Mouse (Mus musculus): Measurements from ENCODE around the gene Mc3r. TPM values are rescaled to one million over a fixed set of nuclear protein-coding genes. Genes with fewer than 3 reads are reported as not detected.

The Mc3r gene
- polyA plus RNA-seq, 1 experiment from 2014 or later, result 0.15 TPM

- ATAC-seq (ENCODE audit: low FRiP score), result no peak
- no peak for DNase-seq (ENCODE audit: low spot score)
- no peaks in the 10 kb centered on the region for H3K9me3 ChIP-seq (ENCODE audit: control insufficient read depth, low read length)
- no peak overlapping the region for H3K4me2 ChIP-seq (replicated peaks)
- no peaks in the 10 kb centered on the region for H3K36me3 ChIP-seq (replicated peaks; ENCODE audit: control insufficient read depth, insufficient read depth)
- WGBS, result 65% methylated on average over 5 of the region's 5 CpGs
- H3K4me3 ChIP-seq (replicated peaks; ENCODE audit: low read length), result no peak overlapping the region
- no peak overlapping the region for H3K9ac ChIP-seq
- no peaks in the 10 kb centered on the region; the same call in 1 of the 2 replicates for H3K27me3 ChIP-seq (ENCODE audit: control insufficient read depth, insufficient read depth, low read length)
- no peaks in the 10 kb centered on the region for H3K4me1 ChIP-seq (replicated peaks; ENCODE audit: control insufficient read depth, insufficient read depth, low read length)
- H3K27ac ChIP-seq, result no peak overlapping the region
Observed at GRCm38 (mm10) chr2:172219186-172219585, 29.1 kb upstream of the Mc3r start.

GRCm38 (mm10) chr2:172221656-172222393 lies 26.5 kb upstream of the Mc3r start:
- 8% methylated on average over 16 of the region's 16 CpGs for WGBS
- H3K9me3 ChIP-seq (ENCODE audit: control insufficient read depth, low read length), result no peaks in the 10 kb centered on the region
- no peak overlapping the region for H3K9ac ChIP-seq
- no peaks in the 10 kb centered on the region for H3K4me1 ChIP-seq (replicated peaks; ENCODE audit: control insufficient read depth, insufficient read depth, low read length)
- no peaks in the 10 kb centered on the region; the same call in 1 of the 2 replicates for H3K27me3 ChIP-seq (ENCODE audit: control insufficient read depth, insufficient read depth, low read length)
- H3K27ac ChIP-seq, result no peak overlapping the region
- no peak overlapping the region for H3K4me2 ChIP-seq (replicated peaks)
- ATAC-seq (ENCODE audit: low FRiP score) (no peak), DNase-seq (ENCODE audit: low spot score) (peak; percentile 94)
- no peaks in the 10 kb centered on the region for H3K36me3 ChIP-seq (replicated peaks; ENCODE audit: control insufficient read depth, insufficient read depth)
- H3K4me3 ChIP-seq (replicated peaks; ENCODE audit: low read length), result no peak overlapping the region

- WGBS, result 12% methylated on average over 6 of the region's 6 CpGs
- no peak for DNase-seq (ENCODE audit: low spot score)
- ATAC-seq (ENCODE audit: low FRiP score), result no peak
Observed at GRCm38 (mm10) chr2:172222394-172222785, 25.9 kb upstream of the Mc3r start.

GRCm38 (mm10) chr2:172222891-172223290 lies 25.4 kb upstream of the Mc3r start:
- H3K4me2 ChIP-seq (replicated peaks), result no peak overlapping the region
- DNase-seq (ENCODE audit: low spot score), result no peak
- no peaks in the 10 kb centered on the region for H3K4me1 ChIP-seq (replicated peaks; ENCODE audit: control insufficient read depth, insufficient read depth, low read length)
- H3K36me3 ChIP-seq (replicated peaks; ENCODE audit: control insufficient read depth, insufficient read depth), result no peaks in the 10 kb centered on the region
- WGBS, result 79% methylated on average over 7 of the region's 7 CpGs
- no peak overlapping the region for H3K4me3 ChIP-seq (replicated peaks; ENCODE audit: low read length)
- no peak overlapping the region for H3K9ac ChIP-seq
- no peaks in the 10 kb centered on the region; the same call in 1 of the 2 replicates for H3K27me3 ChIP-seq (ENCODE audit: control insufficient read depth, insufficient read depth, low read length)
- no peak overlapping the region for H3K27ac ChIP-seq
- H3K9me3 ChIP-seq (ENCODE audit: control insufficient read depth, low read length), result no peaks in the 10 kb centered on the region
- ATAC-seq (ENCODE audit: low FRiP score), result no peak

More at GRCm38 (mm10) chr2:172222394-172222785, 25.9 kb upstream of the Mc3r start:
- H3K4me3 ChIP-seq (replicated peaks; ENCODE audit: low read length), result no peak overlapping the region
- no peak overlapping the region for H3K4me2 ChIP-seq (replicated peaks)
- no peaks in the 10 kb centered on the region; the same call in 1 of the 2 replicates for H3K27me3 ChIP-seq (ENCODE audit: control insufficient read depth, insufficient read depth, low read length)
- H3K36me3 ChIP-seq (replicated peaks; ENCODE audit: control insufficient read depth, insufficient read depth), result no peaks in the 10 kb centered on the region
- H3K27ac ChIP-seq, result no peak overlapping the region
- H3K4me1 ChIP-seq (replicated peaks; ENCODE audit: control insufficient read depth, insufficient read depth, low read length), result no peaks in the 10 kb centered on the region
- no peaks in the 10 kb centered on the region for H3K9me3 ChIP-seq (ENCODE audit: control insufficient read depth, low read length)
- H3K9ac ChIP-seq, result no peak overlapping the region

- H3K27ac ChIP-seq, result no peak overlapping the region
- no peaks in the 10 kb centered on the region for H3K4me1 ChIP-seq (replicated peaks; ENCODE audit: control insufficient read depth, insufficient read depth, low read length)
- no peak overlapping the region for H3K4me3 ChIP-seq (replicated peaks; ENCODE audit: low read length)
- H3K4me2 ChIP-seq (replicated peaks), result no peak overlapping the region
- no peaks in the 10 kb centered on the region for H3K36me3 ChIP-seq (replicated peaks; ENCODE audit: control insufficient read depth, insufficient read depth)
- DNase-seq (ENCODE audit: low spot score), result no peak
- no peaks in the 10 kb centered on the region; the same call in 1 of the 2 replicates for H3K27me3 ChIP-seq (ENCODE audit: control insufficient read depth, insufficient read depth, low read length)
- no peaks in the 10 kb centered on the region for H3K9me3 ChIP-seq (ENCODE audit: control insufficient read depth, low read length)
- no peak for ATAC-seq (ENCODE audit: low FRiP score)
- WGBS, result 89% methylated on average over 8 of the region's 8 CpGs
- H3K9ac ChIP-seq, result no peak overlapping the region
Observed at GRCm38 (mm10) chr2:172223451-172224200, 24.7 kb upstream of the Mc3r start.

- Histone ChIP-seq H3K4me1 (replicated peaks; ENCODE audit: control insufficient read depth, insufficient read depth, low read length) (no peaks in the 10 kb centered on the region), H3K4me2 (replicated peaks) (no peak overlapping the region), H3K9me3 (ENCODE audit: control insufficient read depth, low read length) (no peaks in the 10 kb centered on the region), H3K36me3 (replicated peaks; ENCODE audit: control insufficient read depth, insufficient read depth) (no peaks in the 10 kb centered on the region), H3K9ac (no peak overlapping the region), H3K27ac (no peak overlapping the region), H3K4me3 (replicated peaks; ENCODE audit: low read length) (no peak overlapping the region), H3K27me3 (ENCODE audit: control insufficient read depth, insufficient read depth, low read length) (no peaks in the 10 kb centered on the region; the same call in 1 of the 2 replicates)
- ATAC-seq (ENCODE audit: low FRiP score), result peak; percentile 70
- WGBS, result 31% methylated on average over 7 of the region's 7 CpGs
- DNase-seq (ENCODE audit: low spot score), result peak; percentile 78
Observed at GRCm38 (mm10) chr2:172226945-172227344, 21.3 kb upstream of the Mc3r start.

- ATAC-seq (ENCODE audit: low FRiP score), result no peak
- DNase-seq (ENCODE audit: low spot score), result no peak
- Histone ChIP-seq H3K4me1 (replicated peaks; ENCODE audit: control insufficient read depth, insufficient read depth, low read length) (no peaks in the 10 kb centered on the region), H3K4me2 (replicated peaks) (no peak overlapping the region), H3K9me3 (ENCODE audit: control insufficient read depth, low read length) (no peaks in the 10 kb centered on the region), H3K4me3 (replicated peaks; ENCODE audit: low read length) (no peak overlapping the region), H3K9ac (no peak overlapping the region), H3K36me3 (replicated peaks; ENCODE audit: control insufficient read depth, insufficient read depth) (no peaks in the 10 kb centered on the region), H3K27me3 (ENCODE audit: control insufficient read depth, insufficient read depth, low read length) (no peaks in the 10 kb centered on the region), H3K27ac (no peak overlapping the region)
- WGBS, result 94% methylated on average over 3 of the region's 3 CpGs
Observed at GRCm38 (mm10) chr2:172227808-172228207, 20.5 kb upstream of the Mc3r start.

- no peak for ATAC-seq (ENCODE audit: low FRiP score)
- H3K9ac ChIP-seq, result no peak overlapping the region
- WGBS, result 49% methylated on average over 3 of the region's 3 CpGs
- H3K27ac ChIP-seq, result no peak overlapping the region
- H3K9me3 ChIP-seq (ENCODE audit: control insufficient read depth, low read length), result no peaks in the 10 kb centered on the region
- H3K4me1 ChIP-seq (replicated peaks; ENCODE audit: control insufficient read depth, insufficient read depth, low read length), result no peaks in the 10 kb centered on the region
- no peak overlapping the region for H3K4me2 ChIP-seq (replicated peaks)
- no peaks in the 10 kb centered on the region for H3K27me3 ChIP-seq (ENCODE audit: control insufficient read depth, insufficient read depth, low read length)
- DNase-seq (ENCODE audit: low spot score), result no peak
- no peak overlapping the region for H3K4me3 ChIP-seq (replicated peaks; ENCODE audit: low read length)
- no peaks in the 10 kb centered on the region for H3K36me3 ChIP-seq (replicated peaks; ENCODE audit: control insufficient read depth, insufficient read depth)
Observed at GRCm38 (mm10) chr2:172229190-172229589, 19.1 kb upstream of the Mc3r start.

- Histone ChIP-seq H3K4me2 (replicated peaks) (no peak overlapping the region), H3K9me3 (ENCODE audit: control insufficient read depth, low read length) (no peaks in the 10 kb centered on the region), H3K9ac (no peak overlapping the region), H3K4me1 (replicated peaks; ENCODE audit: control insufficient read depth, insufficient read depth, low read length) (no peaks in the 10 kb centered on the region), H3K4me3 (replicated peaks; ENCODE audit: low read length) (no peak overlapping the region), H3K36me3 (replicated peaks; ENCODE audit: control insufficient read depth, insufficient read depth) (no peaks in the 10 kb centered on the region), H3K27ac (no peak overlapping the region), H3K27me3 (ENCODE audit: control insufficient read depth, insufficient read depth, low read length) (no peaks in the 10 kb centered on the region)
- no peak for ATAC-seq (ENCODE audit: low FRiP score)
- WGBS, result 66% methylated on average over 4 of the region's 4 CpGs
- no peak for DNase-seq (ENCODE audit: low spot score)
Observed at GRCm38 (mm10) chr2:172230126-172230525, 18.2 kb upstream of the Mc3r start.

Data from hindbrain, embryonic 14.5 days (tissue).